Mouse (Mus musculus) kidney, postnatal 0 days (tissue): ENCODE measurements around the gene Ttyh2. TPM values are rescaled to one million over a fixed set of nuclear protein-coding genes. Genes with fewer than 3 reads are reported as not detected.
A peak's percentile ranks its signal among the peaks of the same experiment; 100 is the strongest.

Source experiments
- ATAC-seq: fragments of 200-750 bp; cut with Nextera tagmentation; replicated peaks from 2 replicates; pipeline ENCODE4 v1.8.0; 2017; ENCODE audit warnings: low read depth, moderate number of reproducible peaks, moderate TSS enrichment, moderate library complexity; ENCODE audit not compliant: low FRiP score
- DNase-seq: peaks from one replicate; pipeline ENCODE4 v3.0.0-alpha.2; 2016; ENCODE audit warnings: low spot score
- H3K27ac ChIP-seq: fragments of 300-500 bp; sonication (generic); 2 replicates; pipeline ENCODE4 v1.5.1; 2014; ENCODE audit warnings: mild to moderate bottlenecking
- H3K27me3 ChIP-seq: fragments of 300-500 bp; sonication (generic); 2 replicates; pipeline ENCODE4 v1.6.1; 2014; ENCODE audit warnings: low read length, mixed read lengths; ENCODE audit not compliant: insufficient read depth
- H3K36me3 ChIP-seq: fragments of 300-500 bp; sonication (generic); 2 replicates; pipeline ENCODE4 v1.6.1; 2014; ENCODE audit warnings: low read length, mixed read lengths; ENCODE audit not compliant: insufficient read depth
- H3K4me1 ChIP-seq: fragments of 300-500 bp; sonication (generic); replicated peaks from 2 replicates; pipeline ENCODE4 v1.6.1; 2014; ENCODE audit warnings: antibody characterized with exemption, low read length, mixed read lengths; ENCODE audit not compliant: insufficient read depth
- H3K4me2 ChIP-seq: fragments of 300-500 bp; sonication (generic); 2 replicates; pipeline ENCODE4 v1.6.1; 2014; ENCODE audit warnings: mild to moderate bottlenecking, low read length, moderate library complexity, mixed read lengths
- H3K4me3 ChIP-seq: fragments of 300-500 bp; sonication (generic); replicated peaks from 2 replicates; pipeline ENCODE4 v1.5.1; 2014; ENCODE audit warnings: low read depth, low read length
- H3K9ac ChIP-seq: fragments of 300-500 bp; sonication (generic); 2 replicates; pipeline ENCODE4 v1.6.1; 2014; ENCODE audit warnings: low read depth, low read length
- H3K9me3 ChIP-seq: fragments of 300-500 bp; sonication (generic); replicated peaks from 2 replicates; pipeline ENCODE4 v1.6.1; 2016; ENCODE audit warnings: low read length, inconsistent platforms, mixed read lengths
- CTCF ChIP-seq: IDR thresholded peaks from 2 replicates; pipeline ENCODE4 v1.5.1; 2016; ENCODE audit warnings: antibody characterized with exemption, low read depth, mild to moderate bottlenecking, moderate library complexity
- WGBS: fragments of 180-500 bp; shearing (Covaris S2); extraction: QIAGEN DNeasy Blood & Tissue Kit; methylation state at CpG from one replicate; pipeline ENCODE4 v1.1.7; 2014; 5-methylcytosine and 5-hydroxymethylcytosine counted together
- polyA plus RNA-seq: library from polyadenylated mRNA; unstranded; fragments of >200 nt; fragmentation: Nextera tagmentation; extraction: Ambion mirVana; gene quantifications from 2 replicates; pipeline ENCODE4 v1.2.1, GENCODE M21; 2015

Gene Ttyh2
- polyA plus RNA-seq, 1 experiment from 2014 or later: 22.6 TPM

DNA sequence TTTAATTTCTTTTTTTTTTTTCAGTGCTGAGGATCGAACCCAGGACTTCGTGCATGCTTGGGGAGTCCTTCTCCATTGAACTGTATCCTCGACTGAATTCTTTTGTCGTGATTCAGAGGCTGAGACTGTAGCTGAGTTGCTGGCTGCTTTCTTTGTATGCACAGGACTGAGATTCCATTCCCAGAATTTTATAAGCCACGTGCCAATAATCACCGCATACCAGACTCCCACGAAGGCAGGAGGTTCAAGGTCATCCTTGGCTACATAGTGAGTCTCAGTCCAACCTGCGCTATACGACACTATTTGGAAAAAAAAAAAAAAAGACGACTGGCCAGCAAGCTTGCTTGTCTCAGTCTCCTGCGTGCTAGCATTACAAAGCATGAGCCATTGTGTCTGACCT is 32.3 kb upstream of the Ttyh2 start:
- 0 out of 2 replicates have a peak, but pooled peaks cover 11% of the 10 kb centered on the region for H3K27me3 ChIP-seq
- H3K4me3 ChIP-seq: no peak overlapping the region
- no peak overlapping the region for H3K4me2 ChIP-seq
- H3K9me3 ChIP-seq: no peaks in the 10 kb centered on the region
- no peak overlapping the region for H3K9ac ChIP-seq
- H3K36me3 ChIP-seq: no peaks in the 10 kb centered on the region
- ATAC-seq: no peak
- TF ChIP-seq CTCF: no peak
- H3K27ac ChIP-seq: no peak overlapping the region
- no peaks in the 10 kb centered on the region for H3K4me1 ChIP-seq
- 54% methylated on average over 11 of the region's 11 CpGs for WGBS
- DNase-seq: no peak

DNA sequence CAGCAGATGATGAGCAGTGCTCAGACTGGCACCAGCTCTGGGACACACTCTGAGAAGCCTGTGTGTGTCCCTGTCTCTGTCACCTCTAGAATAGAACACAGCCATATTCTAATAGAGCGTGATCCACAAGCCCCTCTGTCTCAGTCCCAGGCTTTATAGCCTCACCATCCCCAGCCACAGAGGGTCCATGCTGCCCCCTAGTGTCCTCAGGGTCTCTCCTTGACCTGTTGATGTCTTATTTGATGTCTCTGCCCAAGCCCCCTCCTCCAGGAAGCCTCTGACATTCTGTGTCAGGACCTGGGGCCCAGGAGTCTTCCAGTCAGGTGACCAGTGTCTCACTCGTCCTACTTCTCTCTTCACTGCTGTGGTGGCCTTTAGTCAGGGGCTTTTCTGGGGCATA is 31.1 kb upstream of the Ttyh2 start:
- Histone ChIP-seq H3K4me2 (no peak overlapping the region), H3K9ac (no peak overlapping the region), H3K4me3 (no peak overlapping the region), H3K27ac (no peak overlapping the region), H3K4me1 (no peaks in the 10 kb centered on the region), H3K27me3 (0 out of 2 replicates have a peak, but pooled peaks cover 7% of the 10 kb centered on the region), H3K9me3 (no peaks in the 10 kb centered on the region), H3K36me3 (no peaks in the 10 kb centered on the region)
- DNase-seq (no peak), ATAC-seq (no peak)
- 0 out of 2 replicates have a peak, but pooled peaks have one; percentile 11 for TF ChIP-seq CTCF
- 53% methylated on average over 2 of the region's 2 CpGs for WGBS

DNA sequence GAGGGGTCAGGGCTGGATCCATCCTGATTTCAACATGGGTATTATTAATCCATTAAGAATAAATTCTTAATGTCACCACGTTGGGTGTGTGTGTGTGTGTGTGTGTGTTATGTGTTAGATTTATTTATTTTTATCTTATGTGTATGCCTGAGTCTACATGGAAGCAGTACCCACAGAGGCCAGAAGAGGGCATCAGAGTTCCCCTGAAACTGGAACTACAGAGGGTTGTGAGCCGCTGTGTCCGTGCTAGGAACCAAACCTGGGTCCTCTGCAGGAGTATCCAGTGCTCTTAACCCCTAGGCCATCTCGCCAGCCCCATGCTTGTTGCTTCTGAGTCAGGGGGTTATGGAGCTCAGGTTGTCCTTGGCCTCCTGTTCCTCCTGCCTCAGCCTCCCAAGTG is 25.7 kb upstream of the Ttyh2 start:
- ATAC-seq: no peak
- Histone ChIP-seq H3K9ac (no peak overlapping the region), H3K27me3 (0 out of 2 replicates have a peak, but pooled peaks cover 4% of the 10 kb centered on the region), H3K4me3 (no peak overlapping the region), H3K4me2 (no peak overlapping the region), H3K9me3 (no peaks in the 10 kb centered on the region), H3K27ac (no peak overlapping the region), H3K4me1 (no peaks in the 10 kb centered on the region), H3K36me3 (no peaks in the 10 kb centered on the region)
- DNase-seq: no peak
- 69% methylated on average over 4 of the region's 4 CpGs for WGBS
- 0 out of 2 replicates have a peak, but pooled peaks have one; percentile 19 for TF ChIP-seq CTCF

DNA sequence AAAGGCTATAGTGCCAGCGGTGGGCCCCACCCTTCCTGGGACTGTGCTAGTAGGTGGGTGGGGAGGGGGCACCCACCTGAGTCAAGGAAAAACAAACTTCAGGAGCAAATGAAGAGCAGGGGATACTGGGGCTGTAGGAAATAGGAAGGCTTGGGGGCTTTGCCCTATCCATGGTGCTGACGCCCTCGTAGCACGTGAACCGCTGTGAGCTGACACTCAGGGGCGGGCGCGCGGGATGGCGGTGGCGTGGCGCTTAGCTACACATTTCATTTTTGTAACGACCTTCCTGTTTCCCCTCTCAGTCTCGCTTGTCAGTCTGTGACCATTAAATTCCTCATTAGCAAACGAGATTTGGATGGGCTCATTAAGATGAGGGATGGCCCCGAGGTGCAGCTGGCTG is 22.7 kb upstream of the Ttyh2 start:
- Histone ChIP-seq H3K9ac (no peak overlapping the region), H3K4me2 (no peak overlapping the region), H3K27me3 (0 out of 2 replicates have a peak, but pooled peaks cover 4% of the 10 kb centered on the region), H3K4me3 (no peak overlapping the region), H3K9me3 (no peaks in the 10 kb centered on the region), H3K27ac (no peak overlapping the region), H3K4me1 (no peaks in the 10 kb centered on the region), H3K36me3 (no peaks in the 10 kb centered on the region)
- peak; percentile 61 for DNase-seq
- no peak for TF ChIP-seq CTCF
- WGBS: 5% methylated on average over 16 of the region's 16 CpGs
- ATAC-seq: no peak

DNA sequence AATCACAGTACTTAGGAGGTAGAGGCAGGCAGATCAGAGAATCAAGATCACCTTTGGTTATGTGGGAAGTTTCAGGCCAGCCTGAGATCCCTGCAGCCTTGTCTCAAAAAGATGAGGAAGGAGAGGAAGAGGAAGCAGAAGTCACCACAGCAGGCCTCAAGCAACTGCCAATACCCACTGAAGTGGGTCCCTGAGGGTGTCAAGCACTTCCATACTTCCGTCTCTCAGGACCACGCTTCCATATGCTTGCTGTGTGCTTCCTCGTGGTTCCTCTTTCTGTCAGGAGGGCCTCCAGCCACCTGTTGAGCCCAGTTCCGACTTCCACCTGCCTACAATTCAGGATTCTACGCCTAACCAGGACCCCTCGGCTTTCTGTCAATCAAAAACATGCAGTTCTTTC is 21.6 kb upstream of the Ttyh2 start:
- Histone ChIP-seq H3K9ac (no peak overlapping the region), H3K36me3 (no peaks in the 10 kb centered on the region), H3K4me2 (no peak overlapping the region), H3K27me3 (0 out of 2 replicates have a peak, but pooled peaks cover 4% of the 10 kb centered on the region), H3K4me3 (no peak overlapping the region), H3K4me1 (no peaks in the 10 kb centered on the region), H3K9me3 (no peaks in the 10 kb centered on the region), H3K27ac (no peak overlapping the region)
- no peak for DNase-seq
- no peak for TF ChIP-seq CTCF
- ATAC-seq: no peak
- WGBS: 88% methylated on average over 6 of the region's 6 CpGs

DNA sequence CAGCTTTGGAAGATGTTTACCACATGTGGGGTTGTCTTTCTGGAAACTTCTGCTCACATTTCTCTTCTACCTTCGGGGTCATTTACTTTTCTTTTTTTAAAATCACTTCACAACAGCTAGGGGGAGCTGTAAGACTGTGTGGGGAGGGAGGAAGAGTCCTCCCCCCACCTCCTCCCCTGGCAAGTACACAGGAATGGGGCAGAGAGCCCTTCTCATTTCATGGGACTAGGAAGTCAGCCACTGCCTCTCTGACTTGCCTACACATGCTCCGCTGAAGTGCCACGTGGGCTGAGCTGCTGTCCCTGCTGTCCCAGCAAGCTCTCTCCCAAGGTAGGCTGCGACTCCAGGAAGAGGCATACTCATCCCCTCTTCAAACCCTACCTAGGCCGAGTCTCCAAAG is 20.7 kb upstream of the Ttyh2 start:
- no peaks in the 10 kb centered on the region for H3K36me3 ChIP-seq
- no peak overlapping the region for H3K9ac ChIP-seq
- H3K4me3 ChIP-seq: no peak overlapping the region
- DNase-seq (no peak), ATAC-seq (no peak)
- H3K4me1 ChIP-seq: no peaks in the 10 kb centered on the region
- TF ChIP-seq CTCF: no peak; the same call in 1 of the 2 replicates
- H3K27ac ChIP-seq: no peak overlapping the region
- no peaks in the 10 kb centered on the region for H3K9me3 ChIP-seq
- H3K27me3 ChIP-seq: 0 out of 2 replicates have a peak, but pooled peaks cover 4% of the 10 kb centered on the region
- 52% methylated on average over 5 of the region's 5 CpGs for WGBS
- no peak overlapping the region for H3K4me2 ChIP-seq
